Mouse (Mus musculus) liver, embryonic 14.5 days (tissue): ENCODE results near the gene Whrn.

Experiments
- CTCF ChIP-seq: IDR thresholded peaks from 2 replicates; pipeline ENCODE4 v1.5.1; 2016; ENCODE audit warnings: antibody characterized with exemption, low read depth, control low read depth
- EP300 ChIP-seq: IDR thresholded peaks from 2 replicates; pipeline ENCODE4 v1.6.1; 2016; ENCODE audit warnings: antibody characterized with exemption, low read depth

DNA sequence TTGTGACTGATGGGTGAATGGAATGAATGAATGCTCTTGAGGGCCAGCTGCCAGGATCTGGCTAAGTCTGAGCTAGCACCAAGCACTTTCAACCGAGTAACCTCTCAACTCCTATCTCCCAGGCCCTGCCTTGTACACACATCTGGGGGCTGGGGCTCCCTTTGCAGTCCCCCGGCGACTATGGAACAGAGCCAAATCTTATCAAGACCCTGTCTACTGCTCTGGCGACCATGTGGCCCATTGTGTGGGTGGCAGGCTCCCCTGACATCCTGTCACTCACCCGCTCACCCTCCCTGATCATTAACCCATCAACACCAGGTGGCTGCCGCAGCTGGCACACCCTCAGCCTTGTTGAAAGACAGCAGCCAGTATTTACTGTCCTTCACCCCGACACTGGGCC, 90.7 kb downstream of the Whrn start:
- TF ChIP-seq CTCF (no peak), EP300 (no peak)
